Mouse (Mus musculus): Measurements from ENCODE around the gene Tmem179. TPM values are rescaled to one million over a fixed set of nuclear protein-coding genes. Genes with fewer than 3 reads are reported as not detected.
A peak's percentile ranks its signal among the peaks of the same experiment; 100 is the strongest.

Tmem179 gene
- total RNA-seq, 4 experiments from 2014 or later, result not detected

GRCm38 (mm10) chr12:112538356-112538755 lies 21.8 kb upstream of the Tmem179 start:
- no peak for DNase-seq (ENCODE audit: low spot score)

- DNase-seq (ENCODE audit: low spot score), result no peak
Observed at GRCm38 (mm10) chr12:112537233-112537632, 20.7 kb upstream of the Tmem179 start.

- DNase-seq (ENCODE audit: low spot score), result no peak
Observed at GRCm38 (mm10) chr12:112533758-112534157, 17.2 kb upstream of the Tmem179 start.

GRCm38 (mm10) chr12:112518105-112518504 lies 1.6 kb upstream of the Tmem179 start:
- peak; percentile 32 for DNase-seq (ENCODE audit: low spot score)

GRCm38 (mm10) chr12:112514897-112515296 lies 1.6 kb downstream of the Tmem179 start:
- no peak for DNase-seq (ENCODE audit: low spot score)

- no peak for DNase-seq (ENCODE audit: low spot score)
Observed at GRCm38 (mm10) chr12:112510733-112511372, 5.7 kb downstream of the Tmem179 start.

- no peak for DNase-seq (ENCODE audit: low spot score)
Observed at GRCm38 (mm10) chr12:112510365-112510732, 6.2 kb downstream of the Tmem179 start.

GRCm38 (mm10) chr12:112507984-112508383 lies 8.6 kb downstream of the Tmem179 start:
- DNase-seq (ENCODE audit: low spot score), result no peak

- no peak for DNase-seq (ENCODE audit: low spot score)
Observed at GRCm38 (mm10) chr12:112507264-112507663, 9.3 kb downstream of the Tmem179 start.

- DNase-seq (ENCODE audit: low spot score), result no peak
Observed at GRCm38 (mm10) chr12:112506267-112506666, 10.3 kb downstream of the Tmem179 start.

- no peak for DNase-seq (ENCODE audit: low spot score)
Observed at GRCm38 (mm10) chr12:112503003-112503771, 13.4 kb downstream of the Tmem179 start.

- DNase-seq (ENCODE audit: low spot score), result no peak
Observed at GRCm38 (mm10) chr12:112498683-112499082, 17.9 kb downstream of the Tmem179 start.

- no peak for DNase-seq (ENCODE audit: low spot score)
Observed at GRCm38 (mm10) chr12:112497731-112498130, 18.8 kb downstream of the Tmem179 start.

GRCm38 (mm10) chr12:112496136-112496535 lies 20.4 kb downstream of the Tmem179 start:
- no peak for DNase-seq (ENCODE audit: low spot score)

- peak; percentile 87 for DNase-seq (ENCODE audit: low spot score)
Observed at GRCm38 (mm10) chr12:112490444-112490939, 26.1 kb downstream of the Tmem179 start.

GRCm38 (mm10) chr12:112489535-112489934 lies 27.0 kb downstream of the Tmem179 start:
- no peak for DNase-seq (ENCODE audit: low spot score)

GRCm38 (mm10) chr12:112489134-112489533 lies 27.4 kb downstream of the Tmem179 start, which contains the start of gene A530016L24Rik:
A530016L24Rik (plus strand) TSS chr12:112489448.
- DNase-seq (ENCODE audit: low spot score), result no peak

- DNase-seq (ENCODE audit: low spot score), result peak; percentile 87
Observed at GRCm38 (mm10) chr12:112473777-112474176, 42.8 kb downstream of the Tmem179 start.

- DNase-seq (ENCODE audit: low spot score), result no peak
Observed at GRCm38 (mm10) chr12:112470216-112470615, 46.3 kb downstream of the Tmem179 start.

- no peak for DNase-seq (ENCODE audit: low spot score)
Observed at GRCm38 (mm10) chr12:112469393-112469792, 47.2 kb downstream of the Tmem179 start.

GRCm38 (mm10) chr12:112467387-112467786 lies 49.2 kb downstream of the Tmem179 start:
- no peak for DNase-seq (ENCODE audit: low spot score)

- no peak for DNase-seq (ENCODE audit: low spot score)
Observed at GRCm38 (mm10) chr12:112465928-112466327, 50.6 kb downstream of the Tmem179 start.

- no peak for DNase-seq (ENCODE audit: low spot score)
Observed at GRCm38 (mm10) chr12:112464516-112464915, 52.0 kb downstream of the Tmem179 start.

Data from heart, adult 8-10 months (tissue).